Mouse (Mus musculus) Patski (cell line): Measurements from ENCODE around the gene Pcsk5. TPM values are rescaled to one million over a fixed set of nuclear protein-coding genes. Genes with fewer than 3 reads are reported as not detected.

Experiments
- ATAC-seq: fragments of 100-300 bp; one replicate; pipeline ENCODE4 v1.8.0; 2021
- CTCF ChIA-PET: fragments of 350-600 bp; sonication (Branson Sonifier 250); formaldehyde crosslinking; loops from one replicate; lab custom pipeline; 2022; ENCODE audit warnings: inconsistent platforms; lab: Charles Lee
- POLR2A ChIA-PET: fragments of 350-600 bp; sonication (Branson Sonifier 250); formaldehyde crosslinking; loops from one replicate; lab custom pipeline; 2022; ENCODE audit warnings: antibody characterized with exemption, inconsistent platforms; lab: Charles Lee
- DNase-seq: peaks from one replicate; pipeline ENCODE4 v3.0.0-alpha.2; 2011; ENCODE audit warnings: low read depth, low spot score
- H3K27me3 ChIP-seq: fragments of 371-371 bp; one replicate; pipeline ENCODE4 v1.5.1; 2021
- CTCF ChIP-seq: fragments of 100-300 bp; IDR thresholded peaks from one replicate; pipeline ENCODE4 v1.5.1; 2021
- in situ Hi-C: fragments of 300-500 bp; cut with MboI; formaldehyde crosslinking; loops from 3 replicates; pipeline ENCODE4 v1.11.1; 2018; ENCODE audit warnings: low pct_unique_long_range_greater_than_20kb, mixed read lengths
- polyA plus RNA-seq: library from polyadenylated mRNA; unstranded; gene quantifications from one replicate; pipeline ENCODE4 v1.2.3, GENCODE M21; 2021

Pcsk5 gene
- polyA plus RNA-seq = 2.3 TPM

DNA sequence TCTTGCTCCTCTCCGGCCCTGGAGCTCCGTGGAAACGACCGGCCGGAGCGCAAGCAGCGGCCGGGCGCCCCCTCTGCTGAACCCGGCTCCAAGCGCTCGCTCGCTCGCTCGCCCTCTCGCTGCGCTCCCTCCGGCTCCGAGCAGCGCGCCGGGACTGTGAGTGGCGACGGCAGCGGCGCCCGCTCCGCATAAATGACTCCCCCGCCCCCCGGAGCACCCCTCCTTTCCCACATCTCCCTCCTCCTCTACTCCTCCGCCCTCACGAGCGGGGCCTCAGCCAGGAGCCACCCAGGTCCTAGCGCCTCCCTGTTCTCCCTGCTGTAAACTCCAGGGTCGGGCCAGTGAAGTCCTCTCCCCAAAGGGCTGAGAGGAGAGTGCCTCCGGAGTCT is at the start of gene Pcsk5:
Pcsk5 (minus strand) TSS at position 162 of the 389 bp plus-strand sequence.
- CTCF ChIA-PET = no interaction called here
- in situ Hi-C loops = no loop called here
- no peak for DNase-seq

DNA sequence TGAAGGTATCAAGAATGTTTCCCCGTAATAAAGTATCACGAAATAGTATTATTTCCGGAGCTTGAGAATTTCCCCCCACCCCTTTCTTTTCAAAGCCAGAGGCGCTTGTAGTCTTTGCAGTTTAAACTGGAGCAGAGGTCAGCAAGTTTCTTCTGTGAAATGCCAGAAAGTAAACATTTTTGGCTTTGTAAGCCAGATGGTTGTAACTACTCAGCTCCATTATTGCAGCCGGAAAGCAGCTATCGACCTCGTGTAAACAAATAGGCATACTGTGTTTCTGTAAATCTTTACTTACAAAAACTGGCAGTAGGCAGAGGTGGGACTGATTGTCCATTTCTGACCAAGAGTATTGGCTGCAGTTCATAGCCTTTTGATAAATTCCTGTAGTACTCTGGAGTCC is 38.4 kb upstream of the Pcsk5 start:
- POLR2A ChIA-PET = interaction anchor here (0.7 kb wide), 1 partner anchor 132 kb away, joined by 3 read pairs; no protein-coding TSS in a partner anchor
- no peak for TF ChIP-seq CTCF
- no peaks in the 10 kb centered on the region for H3K27me3 ChIP-seq
- no peak for ATAC-seq
- DNase-seq = no peak
- CTCF ChIA-PET = interaction anchor here (1.5 to 1.6 kb wide), 2 partner anchors 16 to 25 kb away, joined by 4 read pairs; no protein-coding TSS in a partner anchor
- in situ Hi-C loops = no loop called here

More for the DNA sequence above, at the start of gene Pcsk5:
- H3K27me3 ChIP-seq = no peaks in the 10 kb centered on the region
- no peak for TF ChIP-seq CTCF
- peak; percentile 81 for ATAC-seq
- POLR2A ChIA-PET = no interaction called here

DNA sequence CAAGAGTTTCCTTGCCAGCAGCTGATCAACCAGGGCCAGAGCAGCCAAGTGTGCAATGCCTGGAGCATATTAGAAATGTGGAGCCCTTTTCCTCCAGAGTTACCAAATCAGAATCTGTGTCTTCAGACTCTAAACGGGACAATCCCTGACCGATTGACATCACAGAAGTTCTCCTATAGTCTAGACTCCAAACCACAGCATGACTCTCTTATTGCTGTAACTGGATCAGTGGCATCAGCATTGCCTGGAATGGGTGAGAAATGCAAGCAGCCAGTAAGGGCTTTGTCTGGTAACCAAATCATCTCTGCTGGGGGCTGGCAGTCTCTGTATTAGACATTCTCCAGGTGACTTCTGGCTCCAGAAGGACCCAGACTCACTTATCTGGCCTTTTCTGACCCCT is 37.0 kb upstream of the Pcsk5 start:
- ChIA-PET POLR2A (interaction anchor here (0.7 kb wide), 1 partner anchor 194 kb away, joined by 5 read pairs; no protein-coding TSS in a partner anchor), CTCF (interaction anchor here (0.7 to 1.9 kb wide), 2 partner anchors 18 to 119 kb away, joined by 3 to 10 read pairs; no protein-coding TSS in a partner anchor)
- in situ Hi-C loops = loop anchor here (25.0 kb wide), 1 partner anchor 963 kb away; no protein-coding TSS in a partner anchor
- no peaks in the 10 kb centered on the region for H3K27me3 ChIP-seq
- no peak for TF ChIP-seq CTCF
- DNase-seq (peak; percentile 79), ATAC-seq (peak; percentile 96)

DNA sequence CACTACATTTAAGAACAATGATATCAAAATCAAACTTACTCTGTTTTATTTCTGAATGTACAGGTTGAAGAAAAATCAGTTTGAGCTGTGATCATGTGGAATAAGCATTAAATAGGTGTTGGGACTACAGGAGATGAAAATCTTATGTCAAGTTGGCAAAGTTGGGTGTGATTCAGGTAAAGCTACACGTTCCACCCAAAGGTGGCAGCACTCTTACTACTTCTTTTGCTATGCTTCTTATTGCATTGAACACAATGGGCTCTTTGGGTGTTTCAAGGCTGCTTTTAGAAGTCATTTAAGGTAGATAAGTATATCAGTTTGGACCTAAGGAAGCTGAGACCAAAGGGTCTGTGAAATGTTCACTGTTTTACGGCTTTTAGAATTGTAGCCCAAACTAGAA is 36.3 kb upstream of the Pcsk5 start:
- in situ Hi-C loops = loop anchor here (25.0 kb wide), 1 partner anchor 964 kb away; no protein-coding TSS in a partner anchor
- peak; percentile 39 for TF ChIP-seq CTCF
- DNase-seq = no peak
- H3K27me3 ChIP-seq = no peaks in the 10 kb centered on the region
- ATAC-seq = no peak
- POLR2A ChIA-PET = no interaction called here
- CTCF ChIA-PET = interaction anchor here (0.7 to 1.9 kb wide), 3 partner anchors 14 to 118 kb away, joined by 3 to 10 read pairs (median 4); no protein-coding TSS in a partner anchor

DNA sequence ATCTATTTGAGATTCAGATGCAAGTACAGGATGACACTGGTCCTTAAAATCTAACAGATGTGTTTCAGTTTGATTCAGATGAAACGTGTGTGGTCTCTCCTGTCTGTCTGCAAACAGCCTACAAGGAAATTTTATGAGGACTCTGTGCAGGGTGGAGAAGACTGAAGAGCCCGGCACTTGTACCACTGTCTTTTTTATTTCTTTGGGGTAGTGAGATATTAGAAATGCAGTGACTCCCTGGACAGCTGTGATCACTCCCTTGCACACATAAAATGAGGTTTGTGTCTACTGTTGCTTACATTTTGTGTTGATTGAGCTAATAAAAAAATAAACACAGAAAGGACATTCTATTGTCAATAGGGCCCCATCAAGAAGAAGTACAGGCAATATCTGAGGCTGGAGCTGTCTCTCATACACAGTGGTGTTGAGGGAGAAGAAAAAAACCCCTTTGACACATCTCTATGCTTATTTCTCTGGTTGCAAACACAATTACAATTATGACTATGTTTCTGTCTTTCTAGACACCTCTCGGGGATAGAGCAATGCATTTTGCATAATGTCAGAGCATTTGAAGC is 29.0 kb upstream of the Pcsk5 start:
- TF ChIP-seq CTCF = no peak
- ChIA-PET CTCF (interaction anchor here (0.9 kb wide), 1 partner anchor 18 kb away, joined by 3 read pairs; no protein-coding TSS in a partner anchor), POLR2A (no interaction called here)
- no peak for DNase-seq
- H3K27me3 ChIP-seq = no peaks in the 10 kb centered on the region
- ATAC-seq = no peak
- in situ Hi-C loops = loop anchor here (25.0 kb wide), 1 partner anchor 971 kb away; no protein-coding TSS in a partner anchor

DNA sequence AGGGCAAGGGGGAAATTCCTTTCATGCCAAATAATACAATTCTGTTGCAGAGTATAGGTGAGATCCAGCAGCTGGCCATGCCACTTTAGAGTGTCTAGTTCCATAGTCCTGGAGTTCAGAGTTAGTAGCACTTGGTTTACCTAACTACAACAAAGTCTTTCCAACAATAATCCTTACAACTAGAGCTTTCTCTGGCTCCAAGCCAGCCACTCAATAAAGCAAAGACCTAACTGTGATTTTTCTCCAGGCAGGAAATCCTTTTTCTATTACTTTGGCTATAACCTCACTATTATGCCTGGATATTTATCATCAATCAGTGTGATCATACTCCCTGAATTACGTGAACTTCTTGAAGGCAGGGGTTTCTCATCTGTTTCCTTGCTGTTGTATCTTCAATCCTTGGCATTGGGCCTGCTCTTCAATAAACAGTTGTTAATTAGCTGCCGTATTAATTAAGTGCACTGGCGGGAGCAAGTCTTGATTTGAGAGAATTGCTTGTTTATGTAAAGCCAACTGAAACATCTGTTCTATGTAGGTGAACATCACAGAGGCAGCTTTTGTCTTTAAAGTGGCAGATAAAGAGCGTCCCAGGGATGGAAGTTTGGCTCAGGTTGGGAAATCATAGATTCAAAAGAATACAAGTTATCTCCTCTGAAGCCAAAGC is 23.1 kb upstream of the Pcsk5 start:
- no peak for TF ChIP-seq CTCF
- no peak for DNase-seq
- CTCF ChIA-PET = interaction anchor here (1.0 to 1.6 kb wide), 3 partner anchors 12 to 698 kb away, joined by 3 to 4 read pairs (median 3); no protein-coding TSS in a partner anchor
- in situ Hi-C loops = loop anchor here (25.0 kb wide), 1 partner anchor 977 kb away; no protein-coding TSS in a partner anchor
- no peak for ATAC-seq
- POLR2A ChIA-PET = no interaction called here
- no peaks in the 10 kb centered on the region for H3K27me3 ChIP-seq

DNA sequence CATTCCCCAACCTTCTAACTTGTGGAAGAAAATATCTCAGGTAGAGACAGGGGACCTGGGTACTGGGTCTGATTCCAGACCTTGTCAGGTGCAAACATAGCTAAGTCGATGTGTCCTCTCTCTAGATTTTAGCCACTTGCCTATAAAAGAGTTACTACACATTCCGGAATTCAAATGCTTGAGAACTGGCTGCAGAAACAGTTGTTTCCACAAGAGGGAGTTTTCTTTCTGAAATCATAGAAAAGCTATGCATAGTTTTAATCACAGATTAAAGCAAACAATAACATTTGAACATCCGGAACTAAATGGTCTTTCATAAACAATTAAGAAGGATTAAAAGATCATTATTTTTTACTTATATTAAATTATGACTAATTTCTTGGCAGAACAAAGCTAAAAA is 19.3 kb upstream of the Pcsk5 start:
- in situ Hi-C loops = loop anchor here (5.0 to 25.0 kb wide), 2 partner anchors 691 to 981 kb away; no protein-coding TSS in a partner anchor

DNA sequence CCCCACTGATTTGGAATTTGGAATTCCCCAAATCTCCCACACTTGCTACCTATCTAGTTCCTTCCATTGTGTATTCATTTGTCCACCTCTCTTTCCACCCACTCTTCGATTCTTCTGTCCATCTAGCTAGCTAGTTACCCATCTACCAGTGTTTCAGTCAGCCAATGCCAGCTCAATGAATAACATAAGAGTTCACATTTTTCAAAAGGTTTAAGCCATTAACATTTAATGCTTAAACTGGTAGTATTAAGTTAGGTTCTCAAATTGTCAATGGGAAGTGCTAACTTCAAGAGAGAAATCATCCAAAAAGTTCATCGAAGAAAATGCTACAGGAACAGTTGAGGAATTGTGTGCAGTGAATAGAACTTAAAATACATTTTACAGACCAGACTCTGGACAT is 11.0 kb upstream of the Pcsk5 start:
- TF ChIP-seq CTCF = no peak
- no peak for DNase-seq
- ATAC-seq = no peak
- ChIA-PET CTCF (interaction anchor here (0.6 to 1.9 kb wide), 4 partner anchors 8 to 701 kb away, joined by 3 to 12 read pairs (median 3); no protein-coding TSS in a partner anchor), POLR2A (interaction anchor here (0.6 to 0.7 kb wide), 3 partner anchors 12 to 1997 kb away, joined by 3 to 4 read pairs (median 3); no protein-coding TSS in a partner anchor)
- in situ Hi-C loops = no loop called here
- H3K27me3 ChIP-seq = peaks cover 12% of the 10 kb centered on the region

More for the DNA sequence above, 19.3 kb upstream of the Pcsk5 start:
- TF ChIP-seq CTCF = peak; percentile 66
- no peaks in the 10 kb centered on the region for H3K27me3 ChIP-seq
- ChIA-PET POLR2A (no interaction called here), CTCF (interaction anchor here (1.1 to 3.5 kb wide), 9 partner anchors 9 to 694 kb away, joined by 3 to 13 read pairs (median 8); no protein-coding TSS in a partner anchor)
- ATAC-seq (no peak), DNase-seq (no peak)

DNA sequence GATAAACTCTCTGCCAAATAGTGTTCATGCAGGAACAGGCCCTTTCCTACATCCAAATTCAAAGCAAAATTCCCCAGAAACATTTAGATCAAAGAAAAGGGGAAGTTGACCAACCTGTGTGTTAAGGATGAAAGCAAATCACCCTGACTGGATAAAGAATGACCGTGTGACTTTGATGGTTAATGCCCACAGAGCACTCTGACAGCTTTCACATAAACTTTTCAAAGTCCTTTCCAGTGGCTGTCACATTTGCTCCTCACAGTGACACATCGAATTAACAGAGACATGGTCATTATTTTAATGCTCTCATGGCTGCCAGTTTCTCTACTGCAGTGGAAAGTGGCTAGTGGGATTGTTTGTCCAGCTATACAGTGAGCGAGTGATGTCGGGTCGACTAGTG is 8.5 kb upstream of the Pcsk5 start:
- H3K27me3 ChIP-seq = peaks cover 12% of the 10 kb centered on the region
- no peak for TF ChIP-seq CTCF
- no peak for DNase-seq
- in situ Hi-C loops = no loop called here
- no peak for ATAC-seq
- ChIA-PET CTCF (no interaction called here), POLR2A (no interaction called here)

DNA sequence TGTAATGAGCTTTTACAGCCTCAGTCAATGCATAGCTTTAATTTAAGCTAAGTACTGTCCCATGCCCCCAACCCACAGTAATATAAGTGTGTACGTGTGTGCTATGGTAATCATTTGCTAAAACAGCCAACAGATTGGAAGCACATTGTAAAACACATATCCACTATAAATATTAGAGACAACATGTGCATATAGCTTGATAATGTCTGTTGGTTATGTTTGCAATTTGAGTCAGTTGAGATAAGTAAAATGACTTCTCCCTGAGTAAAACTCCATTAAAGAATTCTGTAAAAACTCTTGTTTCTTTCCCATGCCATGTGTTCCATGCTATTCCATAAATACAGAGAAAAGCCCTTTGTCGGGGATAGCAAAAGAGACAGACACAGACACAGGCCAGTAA is 4.2 kb upstream of the Pcsk5 start:
- DNase-seq (no peak), ATAC-seq (no peak)
- TF ChIP-seq CTCF = no peak
- H3K27me3 ChIP-seq = peaks cover 10% of the 10 kb centered on the region
- ChIA-PET POLR2A (no interaction called here), CTCF (interaction anchor here (1.9 kb wide), 1 partner anchor 15 kb away, joined by 8 read pairs; no protein-coding TSS in a partner anchor)
- in situ Hi-C loops = no loop called here
